Mouse (Mus musculus) erythroblast, embryonic 14.5 days (primary cell): ENCODE measurements around the gene Irs1. TPM values are rescaled to one million over a fixed set of nuclear protein-coding genes. Genes with fewer than 3 reads are reported as not detected.

Experiments
- H3K27me3 ChIP-seq: 2 replicates; pipeline ENCODE4 v1.6.1; 2012; ENCODE audit warnings: inconsistent platforms; ENCODE audit not compliant: control insufficient read depth
- H3K36me3 ChIP-seq: 2 replicates; pipeline ENCODE4 v1.6.1; 2012; ENCODE audit warnings: mild to moderate bottlenecking, inconsistent platforms; ENCODE audit not compliant: control insufficient read depth
- H3K4me1 ChIP-seq: 2 replicates; pipeline ENCODE4 v1.6.1; 2012; ENCODE audit warnings: inconsistent platforms; ENCODE audit not compliant: control insufficient read depth
- H3K4me3 ChIP-seq: replicated peaks from 2 replicates; pipeline ENCODE3; 2012; ENCODE audit warnings: moderate library complexity, mild to moderate bottlenecking, inconsistent platforms
- H3K9me3 ChIP-seq: 2 replicates; pipeline ENCODE4 v1.6.1; 2012; ENCODE audit warnings: low read length, inconsistent platforms, mixed read lengths; ENCODE audit not compliant: control insufficient read depth
- GATA1 ChIP-seq: IDR thresholded peaks from 2 replicates; pipeline ENCODE4 v1.6.1; 2012; ENCODE audit warnings: low read length, inconsistent platforms, mixed read lengths
- TAL1 ChIP-seq: IDR thresholded peaks from 3 replicates; pipeline ENCODE4 v1.6.1; 2012; ENCODE audit warnings: low read length, inconsistent platforms, mixed read lengths
- polyA plus RNA-seq: library from polyadenylated mRNA; stranded (reverse); fragments of >175 nt; gene quantifications from 2 replicates; pipeline ENCODE4 v1.2.3, GENCODE M21; 2012

The Irs1 gene
- polyA plus RNA-seq, 1 experiment: 0.01 TPM

- Histone ChIP-seq H3K9me3 (no peaks in the 10 kb centered on the region), H3K4me1 (no peaks in the 10 kb centered on the region), H3K27me3 (no peaks in the 10 kb centered on the region), H3K36me3 (no peaks in the 10 kb centered on the region), H3K4me3 (no peak overlapping the region)
- no peak for TF ChIP-seq TAL1
- no peak for TF ChIP-seq GATA1
These were observed 51.6 kb downstream of the Irs1 start for GRCm38 (mm10) chr1:82239409-82240201.

GRCm38 (mm10) chr1:82238245-82238644 lies 53.0 kb downstream of the Irs1 start:
- no peak overlapping the region for H3K4me3 ChIP-seq
- no peaks in the 10 kb centered on the region for H3K4me1 ChIP-seq
- H3K9me3 ChIP-seq: no peaks in the 10 kb centered on the region
- H3K27me3 ChIP-seq: no peaks in the 10 kb centered on the region
- TF ChIP-seq GATA1 (no peak), TAL1 (no peak)
- no peaks in the 10 kb centered on the region for H3K36me3 ChIP-seq

- TF ChIP-seq TAL1 (no peak), GATA1 (no peak)
- no peaks in the 10 kb centered on the region for H3K27me3 ChIP-seq
- no peaks in the 10 kb centered on the region for H3K4me1 ChIP-seq
These were observed 55.6 kb downstream of the Irs1 start for GRCm38 (mm10) chr1:82235455-82236104.

GRCm38 (mm10) chr1:82234616-82235015 lies 56.6 kb downstream of the Irs1 start:
- no peaks in the 10 kb centered on the region for H3K27me3 ChIP-seq
- H3K4me3 ChIP-seq: no peak overlapping the region
- H3K4me1 ChIP-seq: no peaks in the 10 kb centered on the region
- no peaks in the 10 kb centered on the region for H3K9me3 ChIP-seq
- H3K36me3 ChIP-seq: no peaks in the 10 kb centered on the region
- TF ChIP-seq GATA1: no peak
- no peak for TF ChIP-seq TAL1

More at GRCm38 (mm10) chr1:82235455-82236104, 55.6 kb downstream of the Irs1 start:
- no peak overlapping the region for H3K4me3 ChIP-seq
- no peaks in the 10 kb centered on the region for H3K9me3 ChIP-seq
- H3K36me3 ChIP-seq: no peaks in the 10 kb centered on the region

- no peak for TF ChIP-seq GATA1
- no peak for TF ChIP-seq TAL1
- no peaks in the 10 kb centered on the region for H3K4me1 ChIP-seq
- no peaks in the 10 kb centered on the region for H3K36me3 ChIP-seq
- no peak within 1 kb of the TSS for H3K4me3 ChIP-seq
- H3K27me3 ChIP-seq: no peaks in the 10 kb centered on the region
- H3K9me3 ChIP-seq: no peaks in the 10 kb centered on the region
These were observed 58.4 kb downstream of the Irs1 start, which contains the start of gene Gm9747 for GRCm38 (mm10) chr1:82232812-82233211. Gene Gm9747 (plus strand): TSS chr1:82233112.

- Histone ChIP-seq H3K9me3 (no peaks in the 10 kb centered on the region), H3K27me3 (no peaks in the 10 kb centered on the region), H3K36me3 (no peaks in the 10 kb centered on the region), H3K4me3 (no peak overlapping the region), H3K4me1 (no peaks in the 10 kb centered on the region)
- TF ChIP-seq GATA1: no peak
- no peak for TF ChIP-seq TAL1
These were observed 62.4 kb downstream of the Irs1 start for GRCm38 (mm10) chr1:82228841-82229240.

- no peaks in the 10 kb centered on the region for H3K27me3 ChIP-seq
- no peak overlapping the region for H3K4me3 ChIP-seq
- H3K36me3 ChIP-seq: no peaks in the 10 kb centered on the region
- TF ChIP-seq GATA1: no peak
- no peak for TF ChIP-seq TAL1
- H3K4me1 ChIP-seq: no peaks in the 10 kb centered on the region
- H3K9me3 ChIP-seq: no peaks in the 10 kb centered on the region
These were observed 68.0 kb downstream of the Irs1 start for GRCm38 (mm10) chr1:82223042-82223795.

GRCm38 (mm10) chr1:82221462-82221861 lies 69.8 kb downstream of the Irs1 start:
- no peak overlapping the region for H3K4me3 ChIP-seq
- TF ChIP-seq TAL1 (no peak), GATA1 (no peak)

More at GRCm38 (mm10) chr1:82221462-82221861, 69.8 kb downstream of the Irs1 start:
- no peaks in the 10 kb centered on the region for H3K36me3 ChIP-seq
- H3K9me3 ChIP-seq: no peaks in the 10 kb centered on the region
- H3K4me1 ChIP-seq: no peaks in the 10 kb centered on the region
- H3K27me3 ChIP-seq: no peaks in the 10 kb centered on the region
